Mouse (Mus musculus): ENCODE data around the gene Rnps1. TPM values are rescaled to one million over a fixed set of nuclear protein-coding genes. Genes with fewer than 3 reads are reported as not detected.

The Rnps1 gene
- polyA plus RNA-seq (2012; rRNA removed) = 153 and 155 TPM in 2 replicates

GRCm38 (mm10) chr17:24414230-24414976, at the start of gene Rnps1:
TSS of gene Rnps1 (plus strand) at chr17:24414565.

GRCm38 (mm10) chr17:24426471-24427169, 12.3 kb downstream of the Rnps1 start, which contains the start of gene Eci1:
TSS of gene Eci1 (plus strand) at chr17:24426641.

GRCm38 (mm10) chr17:24442632-24443155, 28.3 kb downstream of the Rnps1 start, which contains the start of gene Dnase1l2:
TSS of gene Dnase1l2 (minus strand) at chr17:24443105.

GRCm38 (mm10) chr17:24469910-24470602, 55.7 kb downstream of the Rnps1 start, which contains the start of the genes E4f1 and Pgp:
TSS of gene E4f1 (minus strand) at chr17:24470313.
TSS of gene Pgp (plus strand) at chr17:24470392.

GRCm38 (mm10) chr17:24473612-24474275, 59.4 kb downstream of the Rnps1 start, which contains the start of gene Bricd5:
TSS of gene Bricd5 (plus strand) at chr17:24473884.

Other genes starting within 250 kb of the Rnps1 start
- gene Atp6v0c, start 244.9 kb upstream of the Rnps1 start, polyA plus RNA-seq (2012; rRNA removed) = 1,050 and 1,217 TPM in 2 replicates
- gene Tbc1d24, start 209.0 kb upstream of the Rnps1 start, polyA plus RNA-seq (2012; rRNA removed) = 41.6 and 41.7 TPM in 2 replicates
- gene Ntn3, start 205.0 kb upstream of the Rnps1 start, polyA plus RNA-seq (2012; rRNA removed) = 10.8 and 13.0 TPM in 2 replicates
- 22.5 and 22.7 TPM in 2 replicates for gene Tedc2, start 193.7 kb upstream of the Rnps1 start, polyA plus RNA-seq (2012; rRNA removed)
- gene Ccnf, start 163.1 kb upstream of the Rnps1 start, polyA plus RNA-seq (2012; rRNA removed) = 9.7 and 17.0 TPM in 2 replicates
- not detected in 2 replicates for gene Abca17, start 63.5 kb upstream of the Rnps1 start, polyA plus RNA-seq (2012; rRNA removed)
- 31.5 and 35.2 TPM in 2 replicates for gene Abca3, start 62.6 kb upstream of the Rnps1 start, polyA plus RNA-seq (2012; rRNA removed)
- gene Eci1, start 12.1 kb downstream of the Rnps1 start, polyA plus RNA-seq (2012; rRNA removed) = 124 and 139 TPM in 2 replicates
- gene Dnase1l2, start 28.5 kb downstream of the Rnps1 start, polyA plus RNA-seq (2012; rRNA removed) = 7.9 and 13.4 TPM in 2 replicates
- gene E4f1, start 55.7 kb downstream of the Rnps1 start, polyA plus RNA-seq (2012; rRNA removed) = 146 and 150 TPM in 2 replicates
- gene Pgp, start 55.8 kb downstream of the Rnps1 start, polyA plus RNA-seq (2012; rRNA removed) = 123 and 142 TPM in 2 replicates
- gene Bricd5, start 59.3 kb downstream of the Rnps1 start, polyA plus RNA-seq (2012; rRNA removed) = 0.92 and 1.0 TPM in 2 replicates
- gene Mlst8, start 64.5 kb downstream of the Rnps1 start, polyA plus RNA-seq (2012; rRNA removed) = 40.6 and 58.0 TPM in 2 replicates
- 49.0 and 53.5 TPM in 2 replicates for gene Caskin1, start 74.0 kb downstream of the Rnps1 start, polyA plus RNA-seq (2012; rRNA removed)
- 253 and 318 TPM in 2 replicates for gene Traf7, start 113.4 kb downstream of the Rnps1 start, polyA plus RNA-seq (2012; rRNA removed)
- gene Rab26, start 119.6 kb downstream of the Rnps1 start, polyA plus RNA-seq (2012; rRNA removed) = 0.71 and 1.4 TPM in 2 replicates
- gene Pkd1, start 135.3 kb downstream of the Rnps1 start, polyA plus RNA-seq (2012; rRNA removed) = 158 and 173 TPM in 2 replicates
- gene Tsc2, start 218.1 kb downstream of the Rnps1 start, polyA plus RNA-seq (2012; rRNA removed) = 200 and 211 TPM in 2 replicates
- 33.4 and 40.4 TPM in 2 replicates for gene Nthl1, start 218.1 kb downstream of the Rnps1 start, polyA plus RNA-seq (2012; rRNA removed)
- 154 and 188 TPM in 2 replicates for gene Slc9a3r2, start 235.8 kb downstream of the Rnps1 start, polyA plus RNA-seq (2012; rRNA removed)
- gene Npw, start 243.9 kb downstream of the Rnps1 start, polyA plus RNA-seq (2012; rRNA removed) = 0.40 and 0.53 TPM in 2 replicates